Mouse (Mus musculus) brain, adult 2 months (tissue): ENCODE data around the gene Gatm.

ENCODE experiments used
- DNase-seq: peaks from one replicate; pipeline ENCODE4 v3.0.0; 2011; ENCODE audit warnings: low read depth, low spot score

The Gatm gene

GRCm38 (mm10) chr2:122608820-122609219, 2.3 kb downstream of the Gatm start:
- DNase-seq = no peak

DNA sequence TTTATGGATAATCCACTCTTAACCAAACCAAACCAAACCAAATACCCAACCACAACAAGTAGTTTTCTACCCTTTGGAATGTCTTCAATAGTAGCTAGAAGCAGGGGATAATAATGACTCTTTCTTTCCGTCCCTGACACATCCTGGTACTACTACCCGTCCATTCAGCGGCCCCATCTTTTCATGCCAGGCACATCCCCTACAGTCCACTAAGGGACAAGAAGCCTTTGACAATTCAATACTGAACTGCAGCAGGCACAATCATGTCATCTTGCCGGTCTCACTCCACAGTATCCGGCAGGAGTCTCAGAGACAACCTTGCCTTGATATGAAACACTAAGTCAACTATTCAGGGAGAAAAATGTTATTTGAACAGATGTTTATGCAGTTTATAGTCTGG, 5.3 kb downstream of the Gatm start:
- DNase-seq = peak; percentile 89

- no peak for DNase-seq
Measured at GRCm38 (mm10) chr2:122601354-122601753, 9.7 kb downstream of the Gatm start.

- no peak for DNase-seq
Measured at GRCm38 (mm10) chr2:122599736-122600135, 11.4 kb downstream of the Gatm start.

DNA sequence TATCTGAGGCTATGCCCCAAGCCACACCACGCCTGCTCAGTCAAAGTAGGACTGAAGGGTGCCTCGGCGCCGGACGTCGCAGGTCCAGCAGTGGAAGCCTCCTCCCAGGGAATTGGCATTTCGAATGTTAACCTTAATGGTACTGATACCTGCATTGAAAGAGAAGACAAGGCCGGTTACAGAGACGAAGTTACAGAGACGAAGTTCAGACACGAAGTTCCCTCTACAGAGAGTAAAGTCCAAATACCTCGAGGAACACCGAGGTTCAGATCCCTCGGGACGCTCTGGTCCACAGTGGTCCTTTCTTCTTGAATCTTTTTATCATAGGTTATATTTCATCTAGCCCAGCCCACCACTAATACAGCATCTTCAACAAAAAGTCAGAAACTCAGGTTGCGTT, 15.6 kb downstream of the Gatm start:
- no peak for DNase-seq

DNA sequence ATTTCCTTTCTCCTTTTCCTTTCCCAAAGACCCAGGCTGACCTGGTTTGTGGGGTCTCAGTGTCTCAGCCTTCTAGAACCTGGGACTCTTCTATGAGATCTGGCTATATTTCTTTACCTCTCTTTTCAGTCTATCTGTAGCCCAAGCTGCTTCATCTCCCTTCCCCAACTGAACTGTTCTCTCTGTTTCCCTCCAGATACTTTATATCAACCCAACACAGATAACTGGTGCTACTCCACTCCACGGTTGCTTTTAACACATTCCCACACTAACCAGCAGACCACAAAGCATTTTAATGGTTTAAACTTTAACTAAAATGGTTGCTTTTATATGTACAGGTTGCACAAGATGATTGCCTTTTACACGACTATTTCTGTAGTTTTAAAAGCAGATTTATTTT, 19.9 kb downstream of the Gatm start:
- DNase-seq = no peak

DNA sequence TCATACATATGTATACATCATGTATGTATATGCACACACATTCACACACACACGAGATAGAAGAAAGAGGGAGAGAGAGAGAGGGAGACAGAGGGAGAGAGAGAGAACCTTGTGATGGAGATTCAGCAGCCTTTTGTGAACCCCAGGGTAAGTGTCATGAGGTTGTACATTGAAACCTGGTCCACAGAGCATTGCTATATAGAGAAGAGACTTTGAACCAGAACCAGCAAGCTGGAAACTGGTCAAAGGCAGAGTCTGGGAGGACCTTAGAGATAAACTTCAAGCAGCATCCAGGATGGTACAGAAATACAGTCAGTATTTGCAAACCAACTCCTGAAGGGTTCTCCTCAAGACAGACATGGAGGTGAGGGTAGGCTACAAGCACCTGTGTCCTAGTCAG, 20.8 kb downstream of the Gatm start:
- DNase-seq = no peak

- DNase-seq = no peak
Measured at GRCm38 (mm10) chr2:122587861-122588519, 23.1 kb downstream of the Gatm start.

GRCm38 (mm10) chr2:122586258-122586657, 24.8 kb downstream of the Gatm start:
- DNase-seq = no peak

GRCm38 (mm10) chr2:122582324-122582723, 28.8 kb downstream of the Gatm start:
- no peak for DNase-seq

GRCm38 (mm10) chr2:122581361-122582017, 29.6 kb downstream of the Gatm start:
- peak; percentile 49 for DNase-seq

GRCm38 (mm10) chr2:122580426-122580825, 30.7 kb downstream of the Gatm start:
- DNase-seq = no peak

- DNase-seq = no peak
Measured at GRCm38 (mm10) chr2:122577316-122577715, 33.8 kb downstream of the Gatm start.

GRCm38 (mm10) chr2:122576295-122576694, 34.8 kb downstream of the Gatm start:
- DNase-seq = no peak

GRCm38 (mm10) chr2:122575470-122575869, 35.6 kb downstream of the Gatm start:
- DNase-seq = peak; percentile 27

DNA sequence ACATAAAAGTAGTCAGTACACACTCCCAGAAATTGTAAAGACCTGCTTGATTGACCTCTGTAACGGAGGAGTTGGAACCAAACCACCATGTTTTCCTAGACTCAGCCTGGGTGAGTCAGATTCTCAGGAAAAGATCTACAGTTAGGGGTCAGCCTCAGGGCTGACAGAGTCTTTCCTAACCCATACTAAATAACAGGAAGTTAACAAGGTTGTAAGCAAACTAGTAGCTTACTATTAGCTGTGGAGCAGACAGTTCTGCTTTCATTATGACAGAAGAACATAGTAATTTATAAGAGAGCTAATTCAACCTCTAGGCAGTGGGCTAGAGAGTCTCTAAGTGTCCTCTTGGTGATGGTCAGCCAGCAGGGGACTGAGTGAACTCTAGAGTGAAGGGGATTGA, 38.7 kb downstream of the Gatm start:
- DNase-seq = no peak

- peak; percentile 34 for DNase-seq
Measured at GRCm38 (mm10) chr2:122571326-122571725, 39.8 kb downstream of the Gatm start.

DNA sequence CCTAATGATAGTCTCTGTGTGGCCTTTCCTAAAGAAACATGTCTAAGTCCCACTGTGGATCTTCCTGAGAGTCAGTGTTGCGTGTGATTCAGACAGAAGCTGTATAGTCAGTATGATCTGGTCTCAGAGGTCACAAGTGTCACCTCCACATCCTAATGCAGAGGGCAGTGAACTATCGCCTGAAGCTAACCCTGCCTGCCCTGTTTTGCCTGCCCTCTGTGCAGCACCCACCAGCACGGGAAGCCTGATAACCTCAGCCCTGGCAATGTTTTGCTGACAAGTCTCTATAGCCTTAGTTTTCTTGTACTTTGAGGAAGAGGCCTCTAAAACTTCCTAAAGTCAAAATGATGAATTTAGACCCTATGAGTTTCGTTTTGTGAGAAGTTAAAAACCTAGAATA, 40.7 kb downstream of the Gatm start:
- no peak for DNase-seq

DNA sequence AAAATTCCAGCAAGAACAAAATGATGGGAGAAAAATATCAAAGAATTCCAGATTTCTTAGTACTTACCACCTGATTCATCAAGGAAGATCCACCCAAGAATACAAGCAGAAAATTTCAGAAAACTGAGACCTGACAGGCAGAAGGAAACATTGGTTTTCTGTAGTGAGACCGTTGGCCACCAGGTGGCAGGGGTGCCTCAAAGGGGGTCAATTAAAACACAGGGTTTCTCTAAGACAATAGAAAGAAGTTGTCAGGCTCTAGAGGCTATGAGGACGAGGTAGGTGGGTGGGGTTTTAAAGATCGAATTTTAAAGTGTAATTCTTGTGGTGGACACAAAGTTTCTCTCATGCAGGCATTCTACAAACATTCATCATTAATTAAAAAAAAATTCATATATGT, 41.7 kb downstream of the Gatm start:
- peak; percentile 68 for DNase-seq

DNA sequence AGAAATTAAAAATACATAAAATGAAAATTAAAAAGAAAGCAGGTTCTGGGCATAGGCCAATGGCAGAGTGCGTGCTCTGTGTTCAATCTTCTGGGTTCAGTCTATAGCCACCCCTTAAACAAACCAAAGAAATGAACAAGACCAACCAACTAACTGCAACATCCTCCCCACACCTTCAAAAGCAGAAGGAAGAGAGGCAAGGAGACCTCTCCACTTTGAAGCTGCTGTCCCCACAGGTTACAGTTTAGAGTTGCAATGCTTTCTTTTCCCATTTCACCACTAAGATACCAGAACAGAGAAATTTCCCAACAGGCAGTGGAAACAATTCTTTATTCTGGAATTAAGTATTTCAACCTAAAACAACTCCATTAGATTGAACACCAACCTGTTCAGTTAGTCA, 48.9 kb downstream of the Gatm start:
- DNase-seq = no peak

GRCm38 (mm10) chr2:122561221-122561620, 49.9 kb downstream of the Gatm start:
- no peak for DNase-seq

DNA sequence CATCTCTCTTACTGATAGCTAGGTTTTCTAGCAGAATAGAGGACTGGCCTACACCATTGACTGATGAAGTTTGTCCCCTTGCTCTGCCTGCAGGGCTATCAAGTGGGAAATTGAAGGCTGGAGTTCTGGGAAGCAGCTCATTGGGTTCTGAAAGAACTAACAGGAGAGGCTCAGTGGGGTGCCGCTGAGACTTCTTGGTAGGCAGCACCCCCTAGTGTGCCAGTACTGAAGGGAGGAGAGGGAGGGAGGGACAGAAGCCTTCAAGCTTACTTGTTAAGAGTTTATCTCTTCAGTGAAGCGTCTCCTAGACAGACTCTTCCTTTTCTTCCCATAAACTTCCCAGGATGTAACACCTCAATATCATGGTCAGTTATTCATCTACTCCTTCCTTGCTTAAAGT, 52.8 kb downstream of the Gatm start:
- DNase-seq = peak; percentile 83
